Mouse (Mus musculus) stomach, embryonic 15.5 days (tissue): ENCODE data around the gene Selenot. TPM values are rescaled to one million over a fixed set of nuclear protein-coding genes. Genes with fewer than 3 reads are reported as not detected.
"Not testable (repeated sequence)": the region's sequence is repeated elsewhere in the genome, so short reads cannot be mapped to it uniquely, and the experiment has no call there.

Source experiments
- ATAC-seq: fragments of 200-750 bp; cut with Nextera tagmentation; 2 replicates; pipeline ENCODE4 v1.8.0; 2017; ENCODE audit warnings: low read depth, moderate number of reproducible peaks, moderate TSS enrichment; ENCODE audit not compliant: insufficient read depth, low FRiP score
- H3K27ac ChIP-seq: fragments of 300-500 bp; sonication (generic); 2 replicates; pipeline ENCODE4 v1.5.1; 2015; ENCODE audit warnings: mild to moderate bottlenecking, inconsistent platforms
- H3K27me3 ChIP-seq: fragments of 300-500 bp; sonication (generic); replicated peaks from 2 replicates; pipeline ENCODE4 v1.6.1; 2015; ENCODE audit warnings: inconsistent platforms
- H3K36me3 ChIP-seq: fragments of 300-500 bp; sonication (generic); 2 replicates; pipeline ENCODE4 v1.6.1; 2015; ENCODE audit warnings: inconsistent platforms
- H3K4me1 ChIP-seq: fragments of 300-500 bp; sonication (generic); 2 replicates; pipeline ENCODE4 v1.6.1; 2015; ENCODE audit warnings: inconsistent platforms
- H3K4me2 ChIP-seq: fragments of 300-500 bp; sonication (generic); 2 replicates; pipeline ENCODE4 v1.6.1; 2015; ENCODE audit warnings: mild to moderate bottlenecking, inconsistent platforms
- H3K4me3 ChIP-seq: fragments of 300-500 bp; sonication (generic); replicated peaks from 2 replicates; pipeline ENCODE4 v1.5.1; 2015; ENCODE audit warnings: inconsistent platforms
- H3K9ac ChIP-seq: fragments of 300-500 bp; sonication (generic); 2 replicates; pipeline ENCODE4 v1.6.1; 2015; ENCODE audit warnings: inconsistent platforms
- H3K9me3 ChIP-seq: fragments of 300-500 bp; sonication (generic); 2 replicates; pipeline ENCODE4 v1.6.1; 2016; ENCODE audit warnings: inconsistent platforms
- WGBS: fragments of 180-500 bp; shearing (Covaris S2); methylation state at CpG from one replicate; pipeline ENCODE4 v1.1.7; 2015; 5-methylcytosine and 5-hydroxymethylcytosine counted together
- polyA plus RNA-seq: library from polyadenylated mRNA; unstranded; fragments of >200 nt; fragmentation: Nextera tagmentation; extraction: Ambion mirVana; gene quantifications from 2 replicates; pipeline ENCODE4 v1.2.1, GENCODE M21; 2015

Gene Selenot
- polyA plus RNA-seq, 1 experiment from 2014 or later: 19.4 TPM

DNA sequence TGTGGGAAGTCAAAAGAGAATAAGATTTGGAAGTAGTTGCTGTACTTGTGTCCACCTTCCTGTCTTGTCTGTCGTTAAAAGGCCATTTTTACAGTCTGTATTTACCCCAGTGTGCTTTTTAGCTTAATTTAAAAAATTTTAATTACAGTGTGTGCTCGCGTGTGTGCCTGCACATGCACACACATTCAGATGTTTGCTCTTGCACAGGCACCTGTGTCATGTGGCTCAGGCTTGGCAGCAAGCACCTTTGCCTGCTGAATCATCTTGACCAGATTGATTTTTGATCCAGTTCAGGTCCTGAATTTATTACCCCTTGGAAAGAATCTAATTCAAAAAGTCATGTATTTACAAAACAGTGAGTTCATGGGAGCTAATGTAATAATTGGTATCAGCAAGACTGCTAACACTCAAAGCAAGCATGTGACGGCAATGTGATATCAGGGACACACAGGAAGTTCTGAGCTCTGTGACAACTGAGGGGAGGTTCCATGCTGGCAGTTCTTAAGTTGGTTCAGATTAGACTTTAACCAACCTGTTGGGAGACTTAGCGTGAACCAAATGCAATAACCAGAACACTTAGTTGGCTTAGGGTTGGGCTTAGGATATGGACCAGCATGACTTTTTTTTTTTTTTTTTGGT, 6.5 kb downstream of the Selenot start:
- ATAC-seq: no peak
- 86% methylated on average over 5 of the region's 5 CpGs for WGBS
- no peak overlapping the region for H3K4me2 ChIP-seq
- H3K4me1 ChIP-seq: no peaks in the 10 kb centered on the region; the same call in 1 of the 2 replicates
- H3K9ac ChIP-seq: no peak overlapping the region
- H3K27me3 ChIP-seq: no peaks in the 10 kb centered on the region
- no peaks in the 10 kb centered on the region for H3K9me3 ChIP-seq
- no peak overlapping the region for H3K4me3 ChIP-seq
- no peak overlapping the region for H3K27ac ChIP-seq
- peaks cover 16% of the 10 kb centered on the region; the same call in 1 of the 2 replicates for H3K36me3 ChIP-seq

DNA sequence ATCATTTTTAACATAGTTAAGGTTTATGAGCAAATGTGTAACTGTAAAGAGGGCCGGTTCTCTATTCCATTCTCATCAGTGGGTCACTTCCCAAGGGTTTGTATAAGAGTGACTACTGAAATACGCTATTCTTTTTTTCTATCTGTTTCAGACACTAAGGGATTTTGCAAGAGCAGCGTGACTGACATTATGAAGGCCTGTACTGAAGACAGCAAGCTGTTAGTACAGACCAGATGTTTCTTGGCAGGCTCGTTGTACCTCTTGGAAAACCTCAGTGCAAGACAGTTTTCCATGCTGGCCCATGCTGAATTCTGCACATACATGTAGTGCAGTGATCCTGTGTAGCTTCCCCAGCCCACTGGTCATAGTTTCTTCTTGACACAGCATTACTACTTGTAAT, 14.1 kb downstream of the Selenot start:
- not testable (repeated sequence) for H3K9me3 ChIP-seq, H3K9ac ChIP-seq, H3K4me3 ChIP-seq, H3K4me1 ChIP-seq, H3K27me3 ChIP-seq, H3K4me2 ChIP-seq, ATAC-seq, H3K27ac ChIP-seq
- 87% methylated on average over 4 of the region's 4 CpGs for WGBS
- peaks cover 22% of the 10 kb centered on the region; the same call in 1 of the 2 replicates for H3K36me3 ChIP-seq

DNA sequence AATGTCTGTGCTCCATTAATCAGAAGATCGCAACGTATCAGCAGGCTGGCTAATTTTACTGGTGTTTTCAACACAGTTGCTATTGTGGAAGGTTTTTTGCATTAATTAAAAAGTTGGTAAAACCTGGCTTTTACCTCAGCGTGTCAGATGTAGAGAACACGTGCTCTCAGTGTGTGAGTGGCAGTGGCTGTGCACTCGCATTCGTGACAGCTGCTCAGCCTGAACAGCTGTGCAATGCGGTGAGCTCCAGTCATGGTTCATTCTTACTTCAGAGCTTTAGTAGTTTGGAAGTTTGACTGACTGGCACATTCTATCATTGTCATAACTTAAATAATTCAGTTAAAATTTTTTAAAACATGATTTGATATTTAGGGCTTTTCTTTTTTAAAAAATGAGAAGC, 16.2 kb downstream of the Selenot start:
- H3K27me3 ChIP-seq, H3K4me3 ChIP-seq, H3K4me1 ChIP-seq, ATAC-seq, H3K27ac ChIP-seq, H3K4me2 ChIP-seq, H3K9me3 ChIP-seq, H3K9ac ChIP-seq: not testable (repeated sequence)
- 90% methylated on average over 7 of the region's 7 CpGs for WGBS
- peaks cover 11% of the 10 kb centered on the region; the same call in 1 of the 2 replicates for H3K36me3 ChIP-seq

DNA sequence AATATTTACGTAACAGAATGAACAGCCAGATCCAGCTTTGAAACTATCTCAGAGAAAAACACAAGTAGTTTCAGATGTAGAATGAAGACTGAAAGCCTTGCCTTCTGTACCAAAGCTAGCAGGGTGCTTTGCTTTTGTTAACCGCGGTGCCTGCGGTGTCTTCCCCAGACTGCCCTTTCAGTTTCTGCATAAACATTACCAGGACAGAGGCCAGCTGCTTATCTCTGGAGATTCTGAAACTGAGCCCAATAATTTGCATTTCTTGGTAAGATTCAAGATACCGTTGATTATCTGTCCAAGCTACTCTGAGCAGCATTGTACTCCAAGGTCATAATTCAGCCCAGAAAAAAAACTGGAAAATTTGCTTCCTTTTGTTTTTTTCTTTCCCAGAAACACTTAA, 17.2 kb downstream of the Selenot start:
- Histone ChIP-seq H3K27me3 (no peaks in the 10 kb centered on the region), H3K9me3 (no peaks in the 10 kb centered on the region), H3K4me1 (no peaks in the 10 kb centered on the region), H3K27ac (no peak overlapping the region), H3K9ac (no peak overlapping the region), H3K4me3 (no peak overlapping the region), H3K4me2 (no peak overlapping the region), H3K36me3 (0 out of 2 replicates have a peak, but pooled peaks cover 7% of the 10 kb centered on the region)
- ATAC-seq: no peak
- 55% methylated on average over 5 of the region's 5 CpGs for WGBS

DNA sequence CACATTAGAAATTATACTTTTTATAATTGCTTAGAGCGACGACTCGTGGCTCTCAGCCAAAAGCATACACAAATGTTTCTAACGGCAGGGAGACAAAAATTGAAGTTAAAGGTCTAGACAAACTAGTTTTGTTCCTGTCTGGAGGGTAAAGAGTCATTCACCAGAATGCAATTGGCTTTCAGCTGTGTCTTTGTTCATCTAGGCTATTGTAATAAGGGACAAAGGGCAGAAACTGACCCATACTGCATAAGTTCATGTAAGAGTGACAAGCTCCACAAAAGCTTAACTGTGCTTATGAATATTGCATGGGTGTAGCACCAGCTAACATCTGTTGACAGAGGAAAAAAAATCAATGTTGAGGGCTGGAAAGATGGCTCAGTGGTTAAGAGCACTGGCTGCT, 32.1 kb downstream of the Selenot start:
- no peaks in the 10 kb centered on the region for H3K9me3 ChIP-seq
- no peak overlapping the region for H3K4me2 ChIP-seq
- H3K27ac ChIP-seq: no peak overlapping the region
- no peaks in the 10 kb centered on the region for H3K4me1 ChIP-seq
- no peak overlapping the region for H3K4me3 ChIP-seq
- H3K27me3 ChIP-seq: no peaks in the 10 kb centered on the region
- H3K9ac ChIP-seq: no peak overlapping the region
- H3K36me3 ChIP-seq: no peaks in the 10 kb centered on the region
- 70% methylated on average over 4 of the region's 4 CpGs for WGBS
- ATAC-seq: no peak

DNA sequence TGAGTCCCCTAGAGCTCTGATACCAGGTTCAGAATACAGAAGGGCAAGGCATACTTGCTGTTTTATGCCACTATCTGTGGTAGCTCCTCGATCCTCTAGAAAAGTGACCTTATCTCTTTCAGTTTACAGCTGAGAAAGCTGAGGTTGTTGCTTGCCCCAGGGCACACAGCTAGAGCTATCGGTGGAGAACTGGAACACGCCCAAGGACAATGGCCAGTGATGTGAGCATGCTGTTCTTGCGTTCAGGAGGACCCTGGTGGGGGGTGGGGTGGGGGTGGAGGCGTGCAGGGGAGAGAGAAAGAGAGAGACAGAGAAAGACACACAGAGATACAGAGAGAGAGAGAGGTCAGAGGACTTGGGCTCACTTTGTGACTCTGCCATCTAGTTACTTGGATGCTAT, 33.5 kb downstream of the Selenot start:
- no peak overlapping the region for H3K4me3 ChIP-seq
- H3K27ac ChIP-seq: no peak overlapping the region
- no peak overlapping the region for H3K9ac ChIP-seq
- H3K9me3 ChIP-seq: no peaks in the 10 kb centered on the region
- no peaks in the 10 kb centered on the region for H3K36me3 ChIP-seq
- 79% methylated on average over 5 of the region's 5 CpGs for WGBS
- no peak for ATAC-seq
- no peak overlapping the region for H3K4me2 ChIP-seq
- no peaks in the 10 kb centered on the region for H3K27me3 ChIP-seq
- H3K4me1 ChIP-seq: no peaks in the 10 kb centered on the region

DNA sequence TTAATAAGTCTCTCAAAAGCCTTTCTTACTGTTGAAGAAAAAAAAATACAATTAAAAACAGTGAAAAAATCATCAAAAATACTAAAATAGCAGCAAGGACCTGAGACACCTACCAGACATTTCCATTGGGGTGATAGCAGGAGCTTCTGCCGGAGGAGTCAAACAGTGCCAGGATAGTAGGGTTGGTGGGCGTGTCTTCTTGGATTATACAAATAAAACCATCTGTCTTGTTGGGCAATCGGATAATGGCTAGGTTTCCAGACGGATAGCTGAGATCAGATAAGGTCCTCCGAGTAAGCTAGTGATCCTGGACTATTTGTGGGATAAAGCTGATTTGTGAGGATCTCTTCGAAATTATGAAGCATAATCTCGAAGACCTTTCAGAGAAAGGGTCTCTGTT, 44.6 kb downstream of the Selenot start:
- Histone ChIP-seq H3K4me1 (no peaks in the 10 kb centered on the region), H3K9ac (no peak overlapping the region), H3K4me3 (no peak overlapping the region), H3K27me3 (no peaks in the 10 kb centered on the region), H3K27ac (no peak overlapping the region), H3K4me2 (no peak overlapping the region), H3K36me3 (no peaks in the 10 kb centered on the region), H3K9me3 (no peaks in the 10 kb centered on the region)
- ATAC-seq: no peak
- WGBS: 70% methylated on average over 7 of the region's 7 CpGs

- ATAC-seq: no peak
- no peak overlapping the region for H3K9ac ChIP-seq
- no peak overlapping the region for H3K4me2 ChIP-seq
- no peak overlapping the region for H3K4me3 ChIP-seq
- no peak overlapping the region for H3K27ac ChIP-seq
- no peaks in the 10 kb centered on the region for H3K4me1 ChIP-seq
- no peaks in the 10 kb centered on the region for H3K27me3 ChIP-seq
- WGBS: 67% methylated on average over 3 of the region's 3 CpGs
- no peaks in the 10 kb centered on the region for H3K36me3 ChIP-seq
- no peaks in the 10 kb centered on the region for H3K9me3 ChIP-seq
These were observed 46.4 kb downstream of the Selenot start for GRCm38 (mm10) chr3:58622665-58623394.

DNA sequence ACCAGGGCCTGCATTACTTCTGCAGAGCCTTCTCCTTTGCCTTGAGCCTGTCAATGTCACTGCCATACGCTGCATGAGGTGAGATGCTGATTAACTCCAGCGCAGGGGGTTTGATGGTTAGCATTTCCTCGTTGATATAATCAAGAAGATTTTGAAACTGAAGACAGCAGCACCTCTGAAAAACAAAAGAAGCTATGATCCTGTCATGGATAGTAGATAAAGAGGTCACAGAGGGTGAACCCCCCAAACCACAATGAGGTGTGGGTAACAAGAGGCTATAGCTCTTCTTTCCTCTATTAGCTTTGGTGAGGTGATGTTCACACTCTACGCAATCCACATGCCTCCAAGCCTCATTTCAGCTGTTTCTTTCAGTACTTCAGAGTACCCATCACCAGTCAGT, 48.5 kb downstream of the Selenot start:
- Histone ChIP-seq H3K36me3 (no peaks in the 10 kb centered on the region), H3K9me3 (no peaks in the 10 kb centered on the region), H3K9ac (no peak overlapping the region), H3K4me2 (no peak overlapping the region), H3K27me3 (no peaks in the 10 kb centered on the region), H3K4me3 (no peak overlapping the region), H3K4me1 (no peaks in the 10 kb centered on the region), H3K27ac (no peak overlapping the region)
- WGBS: 80% methylated on average over 4 of the region's 4 CpGs
- ATAC-seq: no peak

GRCm38 (mm10) chr3:58631693-58632092, 55.3 kb downstream of the Selenot start:
- Histone ChIP-seq H3K4me1 (no peaks in the 10 kb centered on the region), H3K9me3 (no peaks in the 10 kb centered on the region), H3K4me3 (no peak overlapping the region), H3K4me2 (no peak overlapping the region), H3K36me3 (no peaks in the 10 kb centered on the region), H3K27ac (no peak overlapping the region), H3K27me3 (no peaks in the 10 kb centered on the region), H3K9ac (no peak overlapping the region)
- no peak for ATAC-seq
- WGBS: 69% methylated on average over 2 of the region's 2 CpGs

GRCm38 (mm10) chr3:58636406-58637295, 60.2 kb downstream of the Selenot start, which contains the start of gene Erich6:
Gene Erich6, minus strand, starts transcription at chr3:58637207.
- ATAC-seq: peak; percentile 79
- no peaks in the 10 kb centered on the region for H3K9me3 ChIP-seq
- no peaks in the 10 kb centered on the region for H3K36me3 ChIP-seq
- no peak within 1 kb of the TSS for H3K27ac ChIP-seq
- peak within 1 kb of the TSS; percentile 95 for H3K4me2 ChIP-seq
- H3K9ac ChIP-seq: peak within 1 kb of the TSS; percentile 32; the same call in 1 of the 2 replicates
- H3K27me3 ChIP-seq: no peaks in the 10 kb centered on the region
- H3K4me1 ChIP-seq: 0 out of 2 replicates have a peak, but pooled peaks cover 3% of the 10 kb centered on the region
- under 1% methylated on average over 34 of the region's 34 CpGs for WGBS
- H3K4me3 ChIP-seq: peak within 1 kb of the TSS; percentile 53
